Mouse (Mus musculus) kidney, adult 2 months (tissue): ENCODE measurements around the gene Zfp456.
"Not testable (repeated sequence)": the region's sequence is repeated elsewhere in the genome, so short reads cannot be mapped to it uniquely, and the experiment has no call there.

Experiments
- CTCF ChIP-seq: fragments of 200-500 bp; conservative IDR thresholded peaks from 2 replicates; pipeline ENCODE4 v1.5.1; 2011; ENCODE audit warnings: low read depth, mild to moderate bottlenecking, control low read depth, low read length, moderate library complexity, mixed read lengths; ENCODE audit not compliant: insufficient read depth, insufficient read length
- POLR2A ChIP-seq: fragments of 200-500 bp; IDR thresholded peaks from one replicate; pipeline ENCODE4 v1.6.1; 2011; ENCODE audit warnings: low read depth, low read length, control low read depth

GRCm38 (mm10) chr13:67376255-67376654, 645 bp upstream of the Zfp456 start:
- TF ChIP-seq CTCF, POLR2A: not testable (repeated sequence)
